Mouse (Mus musculus) liver, adult 2 months (tissue): ENCODE measurements around the gene Slc25a16. TPM values are rescaled to one million over a fixed set of nuclear protein-coding genes. Genes with fewer than 3 reads are reported as not detected.

Experiments
- DNase-seq: peaks from one replicate; pipeline ENCODE4 v3.0.0-alpha.2; 2011; ENCODE audit warnings: low read depth, low spot score; ENCODE audit errors: extremely low read depth
- H3K27ac ChIP-seq: fragments of 200-500 bp; replicated peaks from 2 replicates; pipeline ENCODE4 v1.5.1; 2012; ENCODE audit warnings: low read depth, mild to moderate bottlenecking, control low read depth, inconsistent platforms, low read length; ENCODE audit not compliant: insufficient read depth
- H3K27me3 ChIP-seq: fragments of 200-500 bp; 2 replicates; pipeline ENCODE4 v1.6.1; 2012; ENCODE audit warnings: mild to moderate bottlenecking, moderate library complexity, low read length, inconsistent platforms; ENCODE audit not compliant: control insufficient read depth, insufficient read depth
- H3K36me3 ChIP-seq: fragments of 200-500 bp; 2 replicates; pipeline ENCODE4 v1.6.1; 2012; ENCODE audit warnings: low read length, inconsistent platforms; ENCODE audit not compliant: control insufficient read depth, insufficient read depth
- H3K4me1 ChIP-seq: fragments of 200-500 bp; 2 replicates; pipeline ENCODE4 v1.6.1; 2011; ENCODE audit warnings: low read length; ENCODE audit not compliant: control insufficient read depth, insufficient read depth
- H3K4me3 ChIP-seq: fragments of 200-500 bp; 2 replicates; pipeline ENCODE4 v1.5.1; 2011; ENCODE audit warnings: low read depth, mild to moderate bottlenecking, control low read depth, low read length, moderate library complexity; ENCODE audit not compliant: insufficient read depth
- H3K79me2 ChIP-seq: fragments of 200-500 bp; 2 replicates; pipeline ENCODE4 v1.6.1; 2012; ENCODE audit warnings: inconsistent platforms, mild to moderate bottlenecking, low read length, moderate library complexity; ENCODE audit not compliant: control insufficient read depth, insufficient read depth
- H3K9ac ChIP-seq: fragments of 200-500 bp; 2 replicates; pipeline ENCODE4 v1.6.1; 2012; ENCODE audit warnings: low read depth, mild to moderate bottlenecking, control low read depth, inconsistent platforms, low read length
- CTCF ChIP-seq: fragments of 200-500 bp; IDR thresholded peaks from 2 replicates; pipeline ENCODE4 v1.5.1; 2011; ENCODE audit warnings: low read depth, low read length, control low read depth
- POLR2A ChIP-seq: fragments of 200-500 bp; IDR thresholded peaks from 2 replicates; pipeline ENCODE4 v1.6.1; 2011; ENCODE audit warnings: low read length, control low read depth; ENCODE audit not compliant: insufficient read depth; ENCODE audit errors: extremely low read depth
- WGBS: fragments of 180-500 bp; shearing (Covaris S2); methylation state at CpG from one replicate; pipeline ENCODE4 v1.1.7; 2018; 5-methylcytosine and 5-hydroxymethylcytosine counted together
- polyA plus RNA-seq: library from polyadenylated mRNA; depleted of rRNA; stranded (reverse); fragments of >200 nt; gene quantifications from 2 replicates; pipeline ENCODE4 v1.2.3, GENCODE M21; 2012
- total RNA-seq: library from RNA; depleted of rRNA; stranded (reverse); fragments of >200 nt; gene quantifications from 2 replicates; pipeline ENCODE4 v1.2.3, GENCODE M21; 2014

Gene Slc25a16
- total and polyA plus RNA-seq, 2 experiments, result 41.8 to 49.0 TPM

DNA sequence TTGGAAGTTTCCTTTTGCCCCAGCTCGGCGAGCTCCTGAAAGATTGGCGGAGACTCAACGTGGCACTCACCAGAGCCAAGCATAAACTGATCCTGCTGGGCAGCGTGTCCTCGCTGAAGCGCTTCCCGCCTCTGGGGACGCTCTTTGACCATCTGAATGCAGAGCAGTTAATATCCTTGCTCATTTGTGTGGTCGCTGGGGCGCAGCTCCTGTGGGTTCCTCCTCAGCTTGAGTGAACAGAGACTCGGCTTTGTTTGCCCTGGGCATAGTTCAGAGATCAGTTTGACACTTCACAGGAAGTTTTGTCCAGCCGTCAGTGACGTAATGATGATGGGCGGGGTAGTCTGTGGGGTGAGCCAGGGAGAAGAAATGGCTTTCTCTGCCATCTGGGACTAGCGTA lies 51.4 kb downstream of the Slc25a16 start:
- Histone ChIP-seq H3K27me3 (no peaks in the 10 kb centered on the region), H3K4me1 (peaks cover 6% of the 10 kb centered on the region), H3K79me2 (peaks cover 7% of the 10 kb centered on the region; the same call in 1 of the 2 replicates), H3K36me3 (peaks cover 2% of the 10 kb centered on the region; the same call in 1 of the 2 replicates), H3K27ac (peak overlapping the region; percentile 84), H3K4me3 (peak overlapping the region; percentile 54), H3K9ac (peak overlapping the region; percentile 27)
- DNase-seq, result peak; percentile 93
- TF ChIP-seq CTCF (peak; percentile 63), POLR2A (peak; percentile 25; the same call in 1 of the 2 replicates)
- 20% methylated on average over 16 of the region's 16 CpGs for WGBS

DNA sequence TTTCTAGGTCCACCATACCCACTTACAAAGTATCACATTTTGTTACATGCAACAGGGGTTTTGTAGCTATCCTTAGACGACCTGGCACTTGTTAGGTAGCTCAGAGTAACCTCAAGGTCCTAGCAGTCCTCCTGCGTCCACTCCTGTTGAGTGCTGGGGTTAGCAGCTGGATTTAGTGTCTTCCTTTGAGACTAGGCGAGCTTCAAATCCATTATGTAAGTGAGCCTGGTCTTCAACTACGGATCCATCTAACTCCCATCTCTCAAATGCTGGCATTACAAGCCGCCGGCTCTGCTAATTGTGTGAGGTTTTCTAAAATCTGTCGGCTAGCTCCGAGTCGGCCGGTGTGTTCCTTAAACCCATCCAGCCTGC lies 59.2 kb downstream of the Slc25a16 start:
- H3K27ac ChIP-seq, result no peak overlapping the region
- peak overlapping the region; percentile 92 for H3K4me3 ChIP-seq
- H3K79me2 ChIP-seq, result 0 out of 2 replicates have a peak, but pooled peaks cover 3% of the 10 kb centered on the region
- no peak overlapping the region for H3K9ac ChIP-seq
- H3K27me3 ChIP-seq, result no peaks in the 10 kb centered on the region
- WGBS, result 23% methylated on average over 10 of the region's 10 CpGs
- no peak for DNase-seq
- TF ChIP-seq POLR2A, result no peak
- no peak for TF ChIP-seq CTCF
- peaks cover 4% of the 10 kb centered on the region for H3K4me1 ChIP-seq
- H3K36me3 ChIP-seq, result no peaks in the 10 kb centered on the region

DNA sequence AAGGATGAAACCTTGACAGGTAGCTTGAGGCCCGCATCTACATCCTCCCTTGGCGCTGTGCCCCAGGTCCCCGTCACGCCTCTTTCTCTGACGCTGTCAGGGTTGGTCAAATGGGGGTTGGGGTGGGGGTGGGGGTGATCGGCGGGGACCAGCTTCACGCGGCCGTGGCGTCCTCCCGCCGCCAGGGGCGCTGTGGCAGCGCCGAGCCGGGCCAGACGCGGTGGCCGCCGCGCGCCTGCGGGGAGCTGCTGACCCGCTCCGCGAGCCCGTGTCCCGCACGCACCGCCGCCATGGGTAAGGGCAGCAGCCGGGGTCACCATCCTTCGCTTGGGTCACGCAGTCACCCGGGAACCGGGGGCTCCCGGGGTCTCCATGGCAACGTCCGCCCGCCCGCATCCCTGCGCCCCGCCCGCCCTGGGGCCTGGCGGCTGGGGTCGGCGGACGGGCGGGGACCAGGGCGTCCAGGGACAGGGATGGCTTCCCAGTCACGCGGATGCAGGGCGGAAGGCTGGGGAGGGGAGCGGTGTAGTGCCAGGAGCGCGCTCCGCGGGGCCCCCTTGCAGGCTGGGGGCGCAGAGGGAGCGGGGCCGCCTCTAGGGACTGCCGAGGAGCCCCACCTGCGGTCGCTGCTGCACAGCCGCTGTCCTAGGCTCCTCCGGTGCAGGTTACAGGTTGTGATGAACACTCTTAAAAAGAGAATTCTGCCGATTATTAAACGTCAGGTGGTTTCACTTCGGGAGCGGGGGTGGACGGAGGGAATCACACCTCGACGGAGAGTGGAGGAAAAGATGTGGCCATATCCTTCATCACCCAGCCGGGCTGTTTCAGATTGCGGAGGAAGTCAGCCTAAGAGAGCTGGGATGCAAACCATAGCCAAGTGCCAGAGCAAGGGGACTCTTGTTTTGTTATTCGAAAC lies 59.9 kb downstream of the Slc25a16 start, which contains the start of gene Rufy2:
TSS of gene Rufy2 (plus strand) at position 185 of the 916 bp plus-strand sequence.
- Histone ChIP-seq H3K79me2 (0 out of 2 replicates have a peak, but pooled peaks cover 3% of the 10 kb centered on the region), H3K4me1 (peaks cover 4% of the 10 kb centered on the region), H3K36me3 (no peaks in the 10 kb centered on the region), H3K27me3 (no peaks in the 10 kb centered on the region), H3K9ac (peak within 1 kb of the TSS; percentile 90), H3K4me3 (peak within 1 kb of the TSS; percentile 92), H3K27ac (no peak within 1 kb of the TSS; the same call in 1 of the 2 replicates)
- no peak for TF ChIP-seq POLR2A
- peak; percentile 80 for TF ChIP-seq CTCF
- DNase-seq, result peak; percentile 23
- under 1% methylated on average over 75 of the region's 77 CpGs for WGBS

DNA sequence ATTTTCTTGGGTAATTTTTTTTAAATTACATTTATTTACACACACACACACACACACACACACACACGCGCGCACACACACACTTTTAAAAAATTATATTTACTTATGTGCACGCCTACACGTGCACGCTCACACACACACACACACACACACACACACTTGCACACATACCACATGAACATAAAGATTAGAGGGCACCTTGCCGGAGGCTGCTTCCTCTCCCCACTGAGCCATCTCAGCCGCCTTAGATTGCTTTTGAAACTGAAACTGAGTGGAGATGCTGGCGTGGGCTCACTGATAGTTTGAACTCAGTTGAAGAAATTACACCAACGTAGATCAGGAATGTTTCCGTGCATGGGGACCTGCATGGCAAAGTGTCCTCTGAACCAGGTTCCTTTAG lies 63.6 kb downstream of the Slc25a16 start:
- Histone ChIP-seq H3K9ac (no peak overlapping the region), H3K36me3 (peaks cover under 1% of the 10 kb centered on the region; the same call in 1 of the 2 replicates), H3K27ac (no peak overlapping the region), H3K79me2 (0 out of 2 replicates have a peak, but pooled peaks cover 3% of the 10 kb centered on the region), H3K4me1 (peaks cover 4% of the 10 kb centered on the region), H3K27me3 (no peaks in the 10 kb centered on the region), H3K4me3 (no peak overlapping the region)
- no peak for DNase-seq
- TF ChIP-seq CTCF (no peak), POLR2A (no peak)
- WGBS, result 89% methylated on average over 11 of the region's 11 CpGs

DNA sequence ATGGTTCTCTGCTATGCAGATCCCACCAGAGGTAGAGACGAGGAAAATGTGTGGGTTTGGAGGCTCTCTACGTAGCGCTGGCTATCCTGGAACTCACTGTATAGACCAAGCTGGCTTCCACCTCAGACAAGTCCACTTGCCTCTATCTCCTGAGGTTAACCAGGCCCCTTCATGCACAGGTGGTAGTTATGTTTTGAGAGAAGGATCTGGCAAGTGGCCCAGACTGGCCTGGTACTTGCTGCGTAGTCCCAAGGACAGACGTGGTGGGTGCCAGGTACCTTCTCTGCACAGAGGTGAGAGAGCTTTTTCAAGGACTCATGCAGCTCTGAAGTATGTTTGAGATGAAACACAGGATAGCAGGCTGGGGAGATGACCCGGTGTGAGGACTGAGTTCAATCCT lies 64.1 kb downstream of the Slc25a16 start:
- H3K4me3 ChIP-seq, result no peak overlapping the region
- no peak overlapping the region for H3K9ac ChIP-seq
- no peak overlapping the region for H3K27ac ChIP-seq
- WGBS, result 76% methylated on average over 6 of the region's 6 CpGs
- peaks cover 4% of the 10 kb centered on the region; the same call in 1 of the 2 replicates for H3K36me3 ChIP-seq
- TF ChIP-seq CTCF, result no peak
- no peak for DNase-seq
- peaks cover 4% of the 10 kb centered on the region for H3K4me1 ChIP-seq
- H3K27me3 ChIP-seq, result no peaks in the 10 kb centered on the region
- 0 out of 2 replicates have a peak, but pooled peaks cover 3% of the 10 kb centered on the region for H3K79me2 ChIP-seq
